Mouse (Mus musculus) myocyte (in vitro differentiated cells): ENCODE results near the gene Coq5. TPM values are rescaled to one million over a fixed set of nuclear protein-coding genes. Genes with fewer than 3 reads are reported as not detected.
A peak's percentile ranks its signal among the peaks of the same experiment; 100 is the strongest.

Experiments
- H3K27me3 ChIP-seq: one replicate; pipeline ENCODE4 v1.6.1; 2011; ENCODE audit not compliant: control insufficient read depth, insufficient read depth, insufficient read length
- H3K36me3 ChIP-seq: one replicate; pipeline ENCODE4 v1.6.1; 2011; ENCODE audit not compliant: control insufficient read depth, insufficient read depth
- H3K4me2 ChIP-seq: one replicate; pipeline ENCODE4 v1.6.1; 2011; ENCODE audit warnings: low read depth, control low read depth
- H3K4me3 ChIP-seq: one replicate; pipeline ENCODE4 v1.5.1; 2011; ENCODE audit warnings: mild to moderate bottlenecking, control low read depth, moderate library complexity
- H3K79me2 ChIP-seq: one replicate; pipeline ENCODE4 v1.6.1; 2011; ENCODE audit not compliant: control insufficient read depth, insufficient read depth
- H3ac ChIP-seq: one replicate; pipeline ENCODE4 v1.6.1; 2011; ENCODE audit not compliant: control insufficient read depth, insufficient read length
- CEBPB ChIP-seq: IDR thresholded peaks from 2 replicates; pipeline ENCODE4 v1.6.1; 2011; ENCODE audit warnings: mild to moderate bottlenecking, moderate library complexity; ENCODE audit not compliant: poor library complexity, insufficient read depth, severe bottlenecking
- E2F4 ChIP-seq: IDR thresholded peaks from one replicate; pipeline ENCODE4 v1.6.1; 2011; ENCODE audit warnings: mild to moderate bottlenecking, control low read depth, moderate library complexity; ENCODE audit not compliant: insufficient read depth
- MAX ChIP-seq: IDR thresholded peaks from one replicate; pipeline ENCODE4 v1.6.1; 2011; ENCODE audit warnings: low read depth, mild to moderate bottlenecking, control low read depth
- MYOD1 ChIP-seq, 3 experiments: IDR thresholded peaks; one replicate each; pipeline ENCODE4 v1.6.1; 2011; ENCODE audit warnings: control low read depth in 2 of 3, low read depth in 2 of 3, mild to moderate bottlenecking in 2 of 3, moderate library complexity in 1 of 3; ENCODE audit not compliant: insufficient read length in 2 of 3, control insufficient read depth in 1 of 3
- MYOG ChIP-seq, 3 experiments: IDR thresholded peaks; one replicate each; pipeline ENCODE4 v1.6.1; 2011; ENCODE audit warnings: control low read depth in 2 of 3, low read depth in 2 of 3, mild to moderate bottlenecking in 2 of 3; ENCODE audit not compliant: insufficient read length in 2 of 3, control insufficient read depth in 1 of 3, insufficient read depth in 1 of 3
- POLR2A ChIP-seq: IDR thresholded peaks from one replicate; pipeline ENCODE4 v1.6.1; 2011; ENCODE audit warnings: low read depth, mild to moderate bottlenecking, control low read depth, moderate library complexity; ENCODE audit not compliant: insufficient read length
- POLR2AphosphoS2 ChIP-seq: IDR thresholded peaks from one replicate; pipeline ENCODE4 v1.6.1; 2011; ENCODE audit warnings: low read depth, control low read depth; ENCODE audit not compliant: insufficient read length
- REST ChIP-seq: IDR thresholded peaks from one replicate; pipeline ENCODE4 v1.6.1; 2011; ENCODE audit warnings: mild to moderate bottlenecking, control low read depth, moderate library complexity; ENCODE audit not compliant: insufficient read depth, insufficient read length
- SRF ChIP-seq: IDR thresholded peaks from one replicate; pipeline ENCODE4 v1.6.1; 2011; ENCODE audit warnings: low read depth; ENCODE audit not compliant: control insufficient read depth, insufficient read length
- TCF12 ChIP-seq: IDR thresholded peaks from one replicate; pipeline ENCODE4 v1.6.1; 2011; ENCODE audit warnings: mild to moderate bottlenecking, control low read depth; ENCODE audit not compliant: poor library complexity, insufficient read depth, severe bottlenecking
- TCF3 ChIP-seq: IDR thresholded peaks from one replicate; pipeline ENCODE4 v1.6.1; 2011; ENCODE audit warnings: low read depth, control low read depth; ENCODE audit not compliant: insufficient read length
- USF1 ChIP-seq: IDR thresholded peaks from one replicate; pipeline ENCODE4 v1.6.1; 2011; ENCODE audit warnings: low read depth, mild to moderate bottlenecking, control low read depth, moderate library complexity
- polyA plus RNA-seq: library from polyadenylated mRNA; unstranded; fragments of >200 nt; fragmentation: generic; extraction: Trizol; gene quantifications from one replicate; pipeline ENCODE4 v1.2.1, GENCODE M21; 2012; ENCODE audit warnings: missing spikeins

Coq5 gene
- polyA plus RNA-seq, 1 experiment: 43.7 TPM

- peaks cover 21% of the 10 kb centered on the region for H3K36me3 ChIP-seq
- peak overlapping the region; percentile 97 for H3K4me2 ChIP-seq
- no peaks in the 10 kb centered on the region for H3K27me3 ChIP-seq
- peak overlapping the region; percentile 32 for H3K4me3 ChIP-seq
- no peaks in the 10 kb centered on the region for H3K79me2 ChIP-seq
- TF ChIP-seq POLR2AphosphoS2 (no peak), REST (no peak), CEBPB (no peak), E2F4 (no peak), SRF (no peak), TCF12 (no peak), TCF3 (no peak), USF1 (no peak), MYOG (IDR thresholded peaks at IDR 0.05; ENCODE audit: control insufficient read depth in 1 of 3, insufficient read depth in 1 of 3, insufficient read length in 2 of 3, low read depth in 2 of 3) (no peak), MYOD1 (IDR thresholded peaks at IDR 0.05; ENCODE audit: control insufficient read depth in 1 of 3, insufficient read length in 2 of 3, low read depth in 2 of 3) (no peak), MAX (no peak), POLR2A (no peak)
- peak overlapping the region; percentile 45 for H3ac ChIP-seq
Measured at GRCm38 (mm10) chr5:115238729-115239195, 40.7 kb upstream of the Coq5 start.

DNA sequence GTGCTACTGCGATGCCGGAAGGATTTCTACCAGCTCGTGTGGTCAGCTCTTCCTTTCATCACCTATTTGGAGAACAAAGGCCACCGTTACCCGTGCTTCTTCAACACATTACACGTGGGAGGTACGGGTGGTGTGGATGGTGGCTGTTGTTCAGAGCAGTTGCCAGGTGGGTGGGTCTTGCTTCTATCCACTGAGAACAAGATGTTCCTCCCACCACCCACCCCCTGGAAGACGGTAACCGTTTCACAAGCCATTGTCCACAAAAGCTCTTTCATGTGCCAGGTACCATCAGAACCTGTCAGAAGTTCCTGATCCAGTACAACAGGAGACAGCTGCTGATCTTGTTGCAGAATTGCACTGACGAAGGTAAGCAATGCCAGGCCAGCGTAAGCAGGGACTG is 39.3 kb upstream of the Coq5 start:
- Histone ChIP-seq H3K79me2 (no peaks in the 10 kb centered on the region), H3K4me2 (no peak overlapping the region), H3K4me3 (no peak overlapping the region), H3K27me3 (no peaks in the 10 kb centered on the region), H3ac (no peak overlapping the region), H3K36me3 (peaks cover 33% of the 10 kb centered on the region)
- no peak for TF ChIP-seq POLR2A
- peak; percentile 24 for TF ChIP-seq POLR2AphosphoS2

DNA sequence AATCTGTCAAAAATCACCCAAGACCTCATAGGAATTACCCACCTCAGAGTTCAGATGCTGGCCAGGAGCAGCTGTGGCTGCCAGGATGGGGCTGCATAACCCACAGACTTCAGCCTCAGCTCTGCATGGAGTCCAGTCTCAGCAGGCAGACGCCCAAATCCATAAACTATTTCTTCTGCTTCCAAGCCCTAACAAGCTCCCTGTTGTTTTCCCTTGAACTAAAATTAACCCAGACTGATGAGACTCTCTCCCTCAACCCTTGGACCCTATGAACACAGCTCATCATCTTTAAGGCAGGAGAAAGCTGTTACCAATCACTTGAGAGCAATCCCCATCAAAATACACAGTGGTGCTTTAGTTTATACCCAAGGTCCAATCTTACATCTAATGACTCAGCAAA is 24.0 kb upstream of the Coq5 start:
- TF ChIP-seq MYOG (IDR thresholded peaks at IDR 0.05; ENCODE audit: control insufficient read depth in 1 of 3, insufficient read depth in 1 of 3, insufficient read length in 2 of 3, low read depth in 2 of 3): no peak
- no peak for TF ChIP-seq MAX
- TF ChIP-seq USF1: no peak
- TF ChIP-seq TCF3: no peak
- TF ChIP-seq E2F4: no peak
- TF ChIP-seq TCF12: no peak
- no peak for TF ChIP-seq CEBPB
- TF ChIP-seq MYOD1 (IDR thresholded peaks at IDR 0.05; ENCODE audit: control insufficient read depth in 1 of 3, insufficient read length in 2 of 3, low read depth in 2 of 3): no peak
- no peak for TF ChIP-seq REST
- TF ChIP-seq POLR2A: no peak
- TF ChIP-seq POLR2AphosphoS2: no peak
- TF ChIP-seq SRF: no peak
- Histone ChIP-seq H3K79me2 (peaks cover 11% of the 10 kb centered on the region), H3ac (no peak overlapping the region), H3K27me3 (no peaks in the 10 kb centered on the region), H3K4me2 (no peak overlapping the region), H3K36me3 (peaks cover 31% of the 10 kb centered on the region), H3K4me3 (no peak overlapping the region)

- H3ac ChIP-seq: no peak overlapping the region
- TF ChIP-seq TCF12: no peak
- no peak for TF ChIP-seq MYOD1 (IDR thresholded peaks at IDR 0.05; ENCODE audit: control insufficient read depth in 1 of 3, insufficient read length in 2 of 3, low read depth in 2 of 3)
- no peak for TF ChIP-seq USF1
- TF ChIP-seq MYOG (IDR thresholded peaks at IDR 0.05; ENCODE audit: control insufficient read depth in 1 of 3, insufficient read depth in 1 of 3, insufficient read length in 2 of 3, low read depth in 2 of 3): no peak
- no peak for TF ChIP-seq CEBPB
- TF ChIP-seq POLR2AphosphoS2: no peak
- no peak for TF ChIP-seq MAX
- TF ChIP-seq REST: no peak
- no peak for TF ChIP-seq E2F4
- no peak for TF ChIP-seq SRF
- no peak for TF ChIP-seq POLR2A
- TF ChIP-seq TCF3: no peak
- H3K79me2 ChIP-seq: peaks cover 25% of the 10 kb centered on the region
- H3K27me3 ChIP-seq: no peaks in the 10 kb centered on the region
- no peak overlapping the region for H3K4me2 ChIP-seq
- H3K4me3 ChIP-seq: no peak overlapping the region
- H3K36me3 ChIP-seq: peaks cover 23% of the 10 kb centered on the region
Measured at GRCm38 (mm10) chr5:115256909-115257546, 22.4 kb upstream of the Coq5 start.

DNA sequence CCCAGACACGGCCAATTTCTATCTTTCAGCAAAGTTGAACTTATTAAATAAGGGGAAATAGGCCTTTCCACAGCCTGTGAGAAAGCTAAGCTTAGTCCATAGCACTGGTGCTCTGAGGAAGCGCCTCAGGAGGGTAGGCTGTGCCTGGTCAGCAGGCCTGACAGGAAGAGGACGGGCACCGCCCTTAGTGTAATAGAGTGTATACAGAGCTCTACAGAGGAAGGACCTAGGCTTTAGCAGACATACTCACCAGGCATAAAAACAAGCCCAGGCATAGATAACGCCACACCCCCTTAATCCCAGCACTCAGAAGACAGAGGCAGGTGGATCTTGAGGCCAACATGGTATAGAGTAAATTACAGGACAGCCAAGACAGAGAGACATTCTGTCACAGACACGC is 19.1 kb upstream of the Coq5 start:
- Histone ChIP-seq H3ac (no peak overlapping the region), H3K4me3 (no peak overlapping the region), H3K27me3 (no peaks in the 10 kb centered on the region), H3K4me2 (no peak overlapping the region), H3K36me3 (peaks cover 22% of the 10 kb centered on the region), H3K79me2 (peaks cover 59% of the 10 kb centered on the region)
- TF ChIP-seq MYOG (IDR thresholded peaks at IDR 0.05; ENCODE audit: control insufficient read depth in 1 of 3, insufficient read depth in 1 of 3, insufficient read length in 2 of 3, low read depth in 2 of 3) (no peak), CEBPB (no peak), POLR2AphosphoS2 (no peak), MAX (no peak), SRF (no peak), USF1 (no peak), POLR2A (no peak), REST (no peak), E2F4 (no peak), MYOD1 (IDR thresholded peaks at IDR 0.05; ENCODE audit: control insufficient read depth in 1 of 3, insufficient read length in 2 of 3, low read depth in 2 of 3) (no peak), TCF3 (no peak)
